Mouse (Mus musculus): ENCODE results near the gene Rab3gap2. TPM values are rescaled to one million over a fixed set of nuclear protein-coding genes. Genes with fewer than 3 reads are reported as not detected.
"Not testable (repeated sequence)": the region's sequence is repeated elsewhere in the genome, so short reads cannot be mapped to it uniquely, and the experiment has no call there.

Gene Rab3gap2
- polyA plus RNA-seq, 1 experiment from 2014 or later: 16.6 TPM

DNA sequence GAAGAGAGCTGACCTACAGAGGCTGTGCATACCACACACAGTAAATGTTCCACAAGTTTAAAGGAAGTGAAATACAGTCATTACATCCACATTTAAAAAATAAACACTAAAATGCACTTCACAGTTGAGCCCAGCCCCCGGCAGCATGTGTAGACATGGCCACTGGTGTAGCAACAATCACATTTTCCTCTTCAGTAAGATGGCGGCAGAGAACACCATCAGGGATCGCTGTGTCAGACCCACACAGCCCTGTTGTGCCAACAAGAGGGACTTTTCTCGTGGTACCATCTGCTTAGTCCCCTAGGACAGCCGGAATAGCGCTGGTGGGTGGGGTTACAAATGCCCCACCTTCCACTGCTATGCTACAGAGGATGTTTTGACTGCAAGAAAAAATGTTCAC is 98.9 kb downstream of the Rab3gap2 start:
- Histone ChIP-seq H3K9ac (ENCODE audit: low read length) (no peak overlapping the region), H3K36me3 (ENCODE audit: control insufficient read depth, insufficient read depth) (peaks cover 24% of the 10 kb centered on the region), H3K27ac (ENCODE audit: low read length) (no peak overlapping the region), H3K27me3 (ENCODE audit: control insufficient read depth, insufficient read depth, low read length) (no peaks in the 10 kb centered on the region), H3K4me2 (ENCODE audit: low read depth, low read length) (no peak overlapping the region), H3K4me1 (ENCODE audit: control insufficient read depth, insufficient read depth, low read length) (no peaks in the 10 kb centered on the region), H3K9me3 (replicated peaks; ENCODE audit: control insufficient read depth, low read length) (0 out of 2 replicates have a peak, but pooled peaks cover 2% of the 10 kb centered on the region), H3K4me3 (ENCODE audit: low read length) (no peak overlapping the region)
- ATAC-seq (replicated peaks; ENCODE audit: extremely low read depth, insufficient read depth, low FRiP score): no peak
- 92% methylated on average over 6 of the region's 6 CpGs for WGBS

GRCm38 (mm10) chr1:185306836-185307235 is 102.9 kb downstream of the Rab3gap2 start:
- peaks cover 12% of the 10 kb centered on the region for H3K4me1 ChIP-seq (ENCODE audit: control insufficient read depth, insufficient read depth, low read length)
- peaks cover 20% of the 10 kb centered on the region for H3K36me3 ChIP-seq (ENCODE audit: control insufficient read depth, insufficient read depth)
- 0 out of 2 replicates have a peak, but pooled peaks cover 2% of the 10 kb centered on the region for H3K9me3 ChIP-seq (replicated peaks; ENCODE audit: control insufficient read depth, low read length)
- H3K27ac ChIP-seq (ENCODE audit: low read length): no peak overlapping the region
- H3K4me3 ChIP-seq (ENCODE audit: low read length): no peak overlapping the region
- H3K27me3 ChIP-seq (ENCODE audit: control insufficient read depth, insufficient read depth, low read length): no peaks in the 10 kb centered on the region
- no peak overlapping the region for H3K9ac ChIP-seq (ENCODE audit: low read length)
- no peak for ATAC-seq (replicated peaks; ENCODE audit: extremely low read depth, insufficient read depth, low FRiP score)
- 94% methylated on average over 12 of the region's 12 CpGs for WGBS
- no peak overlapping the region for H3K4me2 ChIP-seq (ENCODE audit: low read depth, low read length)

DNA sequence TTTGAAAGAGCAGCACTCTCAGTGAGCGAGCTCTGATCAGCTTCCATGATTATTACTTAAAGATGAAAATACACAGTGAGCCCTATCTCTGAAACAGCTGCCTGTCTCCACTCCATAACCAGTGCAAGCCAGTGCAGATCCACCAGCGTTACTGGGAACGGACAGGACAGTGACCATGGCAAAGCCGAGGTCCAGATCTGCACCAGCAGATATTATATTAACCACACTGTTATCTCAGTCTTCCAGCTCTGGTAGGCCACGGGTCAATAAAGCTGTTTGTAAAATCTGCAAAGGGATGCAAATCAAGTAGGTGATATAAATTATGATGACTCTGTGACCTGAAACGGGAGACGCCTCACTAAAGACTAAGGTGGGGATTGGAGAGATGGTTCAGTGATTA is 103.7 kb downstream of the Rab3gap2 start:
- Histone ChIP-seq H3K4me3 (ENCODE audit: low read length) (no peak overlapping the region), H3K36me3 (ENCODE audit: control insufficient read depth, insufficient read depth) (peaks cover 17% of the 10 kb centered on the region), H3K4me1 (ENCODE audit: control insufficient read depth, insufficient read depth, low read length) (peaks cover 17% of the 10 kb centered on the region), H3K4me2 (ENCODE audit: low read depth, low read length) (no peak overlapping the region), H3K9ac (ENCODE audit: low read length) (no peak overlapping the region), H3K27ac (ENCODE audit: low read length) (no peak overlapping the region), H3K9me3 (replicated peaks; ENCODE audit: control insufficient read depth, low read length) (0 out of 2 replicates have a peak, but pooled peaks cover 2% of the 10 kb centered on the region), H3K27me3 (ENCODE audit: control insufficient read depth, insufficient read depth, low read length) (no peaks in the 10 kb centered on the region)
- 94% methylated on average over 7 of the region's 7 CpGs for WGBS
- no peak for ATAC-seq (replicated peaks; ENCODE audit: extremely low read depth, insufficient read depth, low FRiP score)

DNA sequence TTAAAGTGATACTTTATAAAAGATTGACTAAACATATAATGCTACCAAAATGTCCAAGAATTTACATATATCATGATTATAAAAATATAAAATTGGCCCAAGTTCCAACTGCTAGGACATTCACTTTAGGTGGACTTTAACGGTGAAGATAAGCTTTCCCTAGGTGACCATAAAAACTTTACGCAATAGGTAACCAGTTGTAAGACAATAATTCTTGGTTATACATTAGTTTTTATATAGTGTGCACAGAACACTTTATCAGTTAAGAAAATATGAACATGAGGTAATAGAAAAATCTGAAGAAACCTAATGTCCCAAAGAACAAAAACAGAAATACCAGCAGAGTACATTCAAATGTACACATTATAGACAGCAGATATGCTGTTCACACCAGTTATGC is 104.4 kb downstream of the Rab3gap2 start:
- peak overlapping the region; percentile 36; the same call in 1 of the 2 replicates for H3K4me2 ChIP-seq (ENCODE audit: low read depth, low read length)
- H3K9me3 ChIP-seq (replicated peaks; ENCODE audit: control insufficient read depth, low read length): 0 out of 2 replicates have a peak, but pooled peaks cover 2% of the 10 kb centered on the region
- no peak for ATAC-seq (replicated peaks; ENCODE audit: extremely low read depth, insufficient read depth, low FRiP score)
- no peak overlapping the region for H3K9ac ChIP-seq (ENCODE audit: low read length)
- H3K27ac ChIP-seq (ENCODE audit: low read length): peak overlapping the region; percentile 74; the same call in 1 of the 2 replicates
- 96% methylated on average over 2 of the region's 2 CpGs for WGBS
- no peaks in the 10 kb centered on the region for H3K27me3 ChIP-seq (ENCODE audit: control insufficient read depth, insufficient read depth, low read length)
- H3K4me3 ChIP-seq (ENCODE audit: low read length): no peak overlapping the region
- peaks cover 17% of the 10 kb centered on the region for H3K36me3 ChIP-seq (ENCODE audit: control insufficient read depth, insufficient read depth)
- H3K4me1 ChIP-seq (ENCODE audit: control insufficient read depth, insufficient read depth, low read length): peaks cover 17% of the 10 kb centered on the region

DNA sequence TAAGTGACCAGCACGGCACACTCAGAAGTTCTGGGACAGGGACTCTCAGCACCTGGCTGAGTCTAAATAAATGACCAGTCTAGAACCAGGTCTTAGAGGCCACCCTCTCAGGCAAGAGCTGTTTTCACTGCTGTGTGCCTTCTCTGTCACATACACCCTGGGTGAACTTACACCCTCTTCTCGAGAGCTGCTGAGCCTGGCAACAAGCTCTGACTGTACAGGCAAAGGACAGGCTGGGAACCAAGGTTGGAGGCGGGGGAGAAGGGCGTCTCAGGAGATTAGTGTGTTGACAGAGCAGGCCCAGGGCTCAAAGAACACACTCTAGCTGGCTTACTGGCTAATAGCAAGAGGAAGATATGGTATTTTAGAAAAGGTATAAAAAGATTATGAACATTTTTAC is 105.0 kb downstream of the Rab3gap2 start:
- Histone ChIP-seq H3K4me2 (ENCODE audit: low read depth, low read length) (peak overlapping the region; percentile 36), H3K27ac (ENCODE audit: low read length) (peak overlapping the region; percentile 74), H3K36me3 (ENCODE audit: control insufficient read depth, insufficient read depth) (peaks cover 23% of the 10 kb centered on the region), H3K9ac (ENCODE audit: low read length) (0 out of 2 replicates have a peak overlapping the region, but pooled peaks have one; percentile 25), H3K27me3 (ENCODE audit: control insufficient read depth, insufficient read depth, low read length) (no peaks in the 10 kb centered on the region), H3K9me3 (replicated peaks; ENCODE audit: control insufficient read depth, low read length) (0 out of 2 replicates have a peak, but pooled peaks cover 2% of the 10 kb centered on the region), H3K4me3 (ENCODE audit: low read length) (no peak overlapping the region; the same call in 1 of the 2 replicates), H3K4me1 (ENCODE audit: control insufficient read depth, insufficient read depth, low read length) (peaks cover 17% of the 10 kb centered on the region)
- ATAC-seq (replicated peaks; ENCODE audit: extremely low read depth, insufficient read depth, low FRiP score): peak; percentile 87
- WGBS: 21% methylated on average over 4 of the region's 4 CpGs

DNA sequence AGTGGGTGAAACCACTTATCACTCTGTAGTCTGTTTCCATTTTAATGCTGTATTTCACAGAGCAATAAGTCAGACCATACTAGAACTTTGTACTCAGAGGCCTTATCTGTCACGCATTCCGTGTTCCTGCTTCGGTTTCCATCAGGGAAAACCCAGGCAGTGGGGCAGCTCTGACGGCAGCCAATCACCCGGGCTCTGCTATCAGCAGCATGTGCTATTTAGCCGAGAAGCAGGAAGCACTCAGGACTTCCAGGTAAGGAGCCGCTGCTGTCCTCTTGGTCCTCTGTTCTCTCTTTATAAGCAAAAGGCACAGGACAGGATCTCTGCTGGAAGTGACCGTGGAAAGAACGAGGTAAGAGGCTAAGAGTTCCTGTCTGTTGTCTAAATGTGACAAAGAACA is 108.0 kb downstream of the Rab3gap2 start:
- peak overlapping the region; percentile 77 for H3K27ac ChIP-seq (ENCODE audit: low read length)
- peak; percentile 76 for ATAC-seq (replicated peaks; ENCODE audit: extremely low read depth, insufficient read depth, low FRiP score)

DNA sequence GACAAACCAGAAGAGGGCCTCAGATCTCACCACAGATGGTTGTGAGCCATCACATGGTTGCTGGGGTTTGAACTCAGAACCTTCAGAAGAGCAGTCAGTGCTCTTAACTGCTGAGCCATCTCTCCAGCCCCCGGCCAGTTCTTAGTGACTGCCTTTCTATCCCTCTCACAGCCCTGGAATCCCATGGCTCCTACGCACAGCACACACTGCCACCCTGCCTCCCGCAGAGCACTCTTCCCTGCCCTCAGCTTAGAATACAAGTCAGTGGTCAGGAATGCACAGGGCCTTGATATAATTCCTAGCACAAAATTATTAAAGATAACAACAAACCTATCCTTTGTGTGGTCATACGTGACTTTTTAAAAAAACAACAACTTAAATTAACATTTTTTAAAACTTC is 110.6 kb downstream of the Rab3gap2 start:
- Histone ChIP-seq H3K4me2 (ENCODE audit: low read depth, low read length) (no peak overlapping the region), H3K9ac (ENCODE audit: low read length) (no peak overlapping the region), H3K4me3 (ENCODE audit: low read length) (no peak overlapping the region), H3K36me3 (ENCODE audit: control insufficient read depth, insufficient read depth) (peaks cover 40% of the 10 kb centered on the region), H3K4me1 (ENCODE audit: control insufficient read depth, insufficient read depth, low read length) (peaks cover 11% of the 10 kb centered on the region), H3K27me3 (ENCODE audit: control insufficient read depth, insufficient read depth, low read length) (no peaks in the 10 kb centered on the region), H3K9me3 (replicated peaks; ENCODE audit: control insufficient read depth, low read length) (no peaks in the 10 kb centered on the region), H3K27ac (ENCODE audit: low read length) (no peak overlapping the region)
- ATAC-seq (replicated peaks; ENCODE audit: extremely low read depth, insufficient read depth, low FRiP score): no peak
- WGBS: 74% methylated on average over 4 of the region's 4 CpGs

More for the DNA sequence above, 108.0 kb downstream of the Rab3gap2 start:
- Histone ChIP-seq H3K9me3 (replicated peaks; ENCODE audit: control insufficient read depth, low read length) (no peaks in the 10 kb centered on the region), H3K4me2 (ENCODE audit: low read depth, low read length) (peak overlapping the region; percentile 40), H3K36me3 (ENCODE audit: control insufficient read depth, insufficient read depth) (peaks cover 30% of the 10 kb centered on the region), H3K27me3 (ENCODE audit: control insufficient read depth, insufficient read depth, low read length) (no peaks in the 10 kb centered on the region), H3K9ac (ENCODE audit: low read length) (no peak overlapping the region; the same call in 1 of the 2 replicates), H3K4me1 (ENCODE audit: control insufficient read depth, insufficient read depth, low read length) (peaks cover 17% of the 10 kb centered on the region), H3K4me3 (ENCODE audit: low read length) (peak overlapping the region; percentile 24; the same call in 1 of the 2 replicates)
- WGBS: 25% methylated on average over 9 of the region's 9 CpGs

GRCm38 (mm10) chr1:185315846-185316568 is 112.1 kb downstream of the Rab3gap2 start:
- no peak for ATAC-seq (replicated peaks; ENCODE audit: extremely low read depth, insufficient read depth, low FRiP score)
- Histone ChIP-seq H3K9me3 (replicated peaks; ENCODE audit: control insufficient read depth, low read length) (no peaks in the 10 kb centered on the region), H3K4me2 (ENCODE audit: low read depth, low read length) (no peak overlapping the region), H3K4me3 (ENCODE audit: low read length) (no peak overlapping the region), H3K27ac (ENCODE audit: low read length) (no peak overlapping the region), H3K27me3 (ENCODE audit: control insufficient read depth, insufficient read depth, low read length) (no peaks in the 10 kb centered on the region), H3K9ac (ENCODE audit: low read length) (no peak overlapping the region), H3K36me3 (ENCODE audit: control insufficient read depth, insufficient read depth) (peaks cover 51% of the 10 kb centered on the region), H3K4me1 (ENCODE audit: control insufficient read depth, insufficient read depth, low read length) (peaks cover 11% of the 10 kb centered on the region)
- 90% methylated on average over 16 of the region's 16 CpGs for WGBS

- ATAC-seq (replicated peaks; ENCODE audit: extremely low read depth, insufficient read depth, low FRiP score): not testable (repeated sequence)
- WGBS: 54% methylated on average over 3 of the region's 3 CpGs
- H3K9ac ChIP-seq (ENCODE audit: low read length): peak overlapping the region; percentile 98; the same call in 1 of the 2 replicates
Observed at GRCm38 (mm10) chr1:185327754-185328345, 123.9 kb downstream of the Rab3gap2 start.

More at GRCm38 (mm10) chr1:185327754-185328345, 123.9 kb downstream of the Rab3gap2 start:
- H3K4me1 ChIP-seq (ENCODE audit: control insufficient read depth, insufficient read depth, low read length): peaks cover 13% of the 10 kb centered on the region
- peak overlapping the region; percentile 98 for H3K4me3 ChIP-seq (ENCODE audit: low read length)
- H3K36me3 ChIP-seq (ENCODE audit: control insufficient read depth, insufficient read depth): peaks cover 23% of the 10 kb centered on the region
- not testable (repeated sequence) for H3K27me3 ChIP-seq (ENCODE audit: control insufficient read depth, insufficient read depth, low read length); H3K9me3 ChIP-seq (replicated peaks; ENCODE audit: control insufficient read depth, low read length); H3K27ac ChIP-seq (ENCODE audit: low read length)
- H3K4me2 ChIP-seq (ENCODE audit: low read depth, low read length): peak overlapping the region; percentile 83

All from heart, embryonic 16.5 days (tissue).